Mouse (Mus musculus): ENCODE measurements around the gene Rasgef1c. TPM values are rescaled to one million over a fixed set of nuclear protein-coding genes. Genes with fewer than 3 reads are reported as not detected.

The Rasgef1c gene
- total and polyA plus RNA-seq, 3 experiments: 0.12 to 0.15 TPM; not detected in 1

GRCm38 (mm10) chr11:49942841-49943240, 41.2 kb downstream of the Rasgef1c start:
- TF ChIP-seq E2F4 (IDR thresholded peaks at IDR 0.05; ENCODE audit: borderline replicate concordance, low read depth, low read length) (no peak), KAT2A (conservative IDR thresholded peaks at IDR 0.05; ENCODE audit: low read depth, low read length) (no peak), MEF2A (IDR thresholded peaks at IDR 0.05; ENCODE audit: extremely low read depth, insufficient replicate concordance, low read depth, low read length, poor library complexity, severe bottlenecking) (no peak)
- no peaks in the 10 kb centered on the region for H3K4me1 ChIP-seq (ENCODE audit: control insufficient read depth in 1 of 2, insufficient read depth in 2 of 2, low read length in 2 of 2)
- peaks cover 0 to 8% of the 10 kb centered on the region in 2 experiments for H3K27me3 ChIP-seq (ENCODE audit: control insufficient read depth in 1 of 2, insufficient read depth in 2 of 2, low read length in 2 of 2)

DNA sequence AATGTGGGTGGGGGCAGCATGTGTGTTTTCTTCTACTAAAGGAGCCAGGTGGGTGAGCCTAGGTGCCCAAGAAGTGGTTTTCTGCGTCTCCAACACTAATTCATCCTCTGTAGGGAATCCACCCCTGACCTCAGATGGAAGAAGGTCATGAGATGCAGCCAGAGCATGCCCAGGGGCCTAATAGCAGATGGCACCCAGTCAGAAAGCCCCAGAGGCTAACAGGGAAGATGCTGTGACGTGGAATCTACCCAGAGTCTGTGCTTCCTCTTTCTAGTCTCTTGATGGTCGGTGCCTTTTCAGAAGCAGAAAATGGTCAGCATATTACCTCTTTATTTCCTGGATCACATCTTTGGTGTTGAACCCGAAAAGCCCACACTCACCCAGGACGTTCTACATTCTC, 42.3 kb downstream of the Rasgef1c start:
- no peak for DNase-seq (ENCODE audit: low read depth, low spot score)
- no peak overlapping the region for H3K4me3 ChIP-seq (ENCODE audit: control insufficient read depth in 1 of 2, insufficient read depth in 1 of 2, low read depth in 2 of 2, low read length in 2 of 2)
- H3K79me2 ChIP-seq (ENCODE audit: control insufficient read depth, insufficient read depth, low read length, poor library complexity): no peaks in the 10 kb centered on the region
- H3K4me1 ChIP-seq (ENCODE audit: control insufficient read depth in 1 of 2, insufficient read depth in 2 of 2, low read length in 2 of 2): no peaks in the 10 kb centered on the region
- H3K36me3 ChIP-seq (ENCODE audit: control insufficient read depth in 1 of 2, insufficient read depth in 2 of 2, low read length in 2 of 2): no peaks in the 10 kb centered on the region
- H3K27ac ChIP-seq (ENCODE audit: control insufficient read depth, low read depth, low read length): no peak overlapping the region
- H3K9me3 ChIP-seq (replicated peaks; ENCODE audit: insufficient read depth, low read length): no peaks in the 10 kb centered on the region
- TF ChIP-seq RCOR1 (IDR thresholded peaks at IDR 0.05; ENCODE audit: low read depth, low read length): no peak
- TF ChIP-seq ZKSCAN1 (IDR thresholded peaks at IDR 0.05; ENCODE audit: low read depth, low read length): no peak
- no peak for TF ChIP-seq POLR2AphosphoS2 (IDR thresholded peaks at IDR 0.05; ENCODE audit: low read length)
- no peak for TF ChIP-seq CTCF (IDR thresholded peaks at IDR 0.05 in 2 of 3, conservative IDR thresholded peaks at IDR 0.05 in 1 of 3; ENCODE audit: control insufficient read depth in 1 of 3, insufficient read depth in 1 of 3, low read depth in 2 of 3, low read length in 3 of 3, poor library complexity in 1 of 3, severe bottlenecking in 1 of 3)
- H3K27me3 ChIP-seq (ENCODE audit: control insufficient read depth in 1 of 2, insufficient read depth in 2 of 2, low read length in 2 of 2): peaks cover 0 to 8% of the 10 kb centered on the region in 2 experiments; a peak in 3 of 4 replicates
- H3K9ac ChIP-seq (ENCODE audit: control insufficient read depth, low read depth, low read length, poor library complexity, severe bottlenecking): no peak overlapping the region

More at GRCm38 (mm10) chr11:49942841-49943240, 41.2 kb downstream of the Rasgef1c start:
- no peak overlapping the region for H3K27ac ChIP-seq (ENCODE audit: control insufficient read depth, low read depth, low read length)
- H3K36me3 ChIP-seq (ENCODE audit: control insufficient read depth in 1 of 2, insufficient read depth in 2 of 2, low read length in 2 of 2): no peaks in the 10 kb centered on the region
- H3K9me3 ChIP-seq (replicated peaks; ENCODE audit: insufficient read depth, low read length): no peaks in the 10 kb centered on the region
- H3K4me3 ChIP-seq (ENCODE audit: control insufficient read depth in 1 of 2, insufficient read depth in 1 of 2, low read depth in 2 of 2, low read length in 2 of 2): no peak overlapping the region
- H3K79me2 ChIP-seq (ENCODE audit: control insufficient read depth, insufficient read depth, low read length, poor library complexity): no peaks in the 10 kb centered on the region
- no peak overlapping the region for H3K9ac ChIP-seq (ENCODE audit: control insufficient read depth, low read depth, low read length, poor library complexity, severe bottlenecking)
- no peak for DNase-seq (ENCODE audit: low read depth, low spot score)

DNA sequence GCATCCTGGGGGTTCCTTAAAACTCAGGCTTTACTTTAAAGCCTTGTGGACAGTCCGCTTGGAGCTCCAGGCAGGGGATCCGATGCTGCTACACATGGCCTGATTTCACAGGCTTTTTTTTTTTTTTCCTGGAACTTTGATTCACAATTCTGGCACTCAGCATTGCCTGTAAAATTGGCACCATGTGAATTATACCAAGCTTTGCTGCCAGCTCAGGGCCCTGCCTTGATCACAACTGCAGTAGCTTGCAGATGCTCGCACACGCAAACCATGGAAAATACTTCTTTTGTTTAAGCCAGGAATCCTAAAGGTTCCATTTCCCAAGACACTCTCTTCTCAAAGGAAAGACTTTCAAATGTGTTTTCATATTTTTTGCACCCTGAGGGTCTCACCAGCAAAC, 44.1 kb downstream of the Rasgef1c start:
- no peak overlapping the region for H3K27ac ChIP-seq (ENCODE audit: control insufficient read depth, low read depth, low read length)
- no peaks in the 10 kb centered on the region for H3K79me2 ChIP-seq (ENCODE audit: control insufficient read depth, insufficient read depth, low read length, poor library complexity)
- H3K4me3 ChIP-seq (ENCODE audit: control insufficient read depth in 1 of 2, insufficient read depth in 1 of 2, low read depth in 2 of 2, low read length in 2 of 2): no peak overlapping the region
- H3K9me3 ChIP-seq (replicated peaks; ENCODE audit: insufficient read depth, low read length): no peaks in the 10 kb centered on the region
- no peaks in the 10 kb centered on the region for H3K36me3 ChIP-seq (ENCODE audit: control insufficient read depth in 1 of 2, insufficient read depth in 2 of 2, low read length in 2 of 2)
- no peak for TF ChIP-seq MYC (IDR thresholded peaks at IDR 0.05; ENCODE audit: low read depth, low read length)
- TF ChIP-seq USF1 (IDR thresholded peaks at IDR 0.05; ENCODE audit: low read depth, low read length): no peak
- TF ChIP-seq BHLHE40 (IDR thresholded peaks at IDR 0.05; ENCODE audit: borderline replicate concordance, low read depth, low read length): no peak
- no peak for TF ChIP-seq SMC3 (IDR thresholded peaks at IDR 0.05; ENCODE audit: low read depth, low read length)
- no peak for TF ChIP-seq MAFK (IDR thresholded peaks at IDR 0.05; ENCODE audit: borderline replicate concordance, low read depth, low read length)
- no peak for TF ChIP-seq JUND (IDR thresholded peaks at IDR 0.05; ENCODE audit: low read depth, low read length)
- TF ChIP-seq EP300 (IDR thresholded peaks at IDR 0.05; ENCODE audit: low read depth in 1 of 2, low read length in 2 of 2): no peak
- no peak for TF ChIP-seq ELF1 (IDR thresholded peaks at IDR 0.05; ENCODE audit: low read depth, low read length)
- no peak for TF ChIP-seq UBTF (IDR thresholded peaks at IDR 0.05; ENCODE audit: borderline replicate concordance, insufficient read depth, low read depth, low read length)
- TF ChIP-seq CTCF (IDR thresholded peaks at IDR 0.05 in 2 of 3, conservative IDR thresholded peaks at IDR 0.05 in 1 of 3; ENCODE audit: control insufficient read depth in 1 of 3, insufficient read depth in 1 of 3, low read depth in 2 of 3, low read length in 3 of 3, poor library complexity in 1 of 3, severe bottlenecking in 1 of 3): no peak
- no peak for TF ChIP-seq MXI1 (IDR thresholded peaks at IDR 0.05; ENCODE audit: low read depth, low read length)
- TF ChIP-seq MYB (IDR thresholded peaks at IDR 0.05; ENCODE audit: low read depth, low read length): no peak
- TF ChIP-seq CHD1 (IDR thresholded peaks at IDR 0.05; ENCODE audit: low read depth, low read length): no peak
- no peaks in the 10 kb centered on the region for H3K4me1 ChIP-seq (ENCODE audit: control insufficient read depth in 1 of 2, insufficient read depth in 2 of 2, low read length in 2 of 2)
- no peak overlapping the region for H3K9ac ChIP-seq (ENCODE audit: control insufficient read depth, low read depth, low read length, poor library complexity, severe bottlenecking)
- no peak for DNase-seq (ENCODE audit: low read depth, low spot score)
- H3K27me3 ChIP-seq (ENCODE audit: control insufficient read depth in 1 of 2, insufficient read depth in 2 of 2, low read length in 2 of 2): peaks cover 0 to 8% of the 10 kb centered on the region in 2 experiments; a peak in 3 of 4 replicates

All from MEL (cell line).